Mouse (Mus musculus) embryonic facial prominence, embryonic 15.5 days (tissue): ENCODE measurements around the gene Eif4e1b. TPM values are rescaled to one million over a fixed set of nuclear protein-coding genes. Genes with fewer than 3 reads are reported as not detected.

Experiments
- ATAC-seq: fragments of 200-750 bp; cut with Nextera tagmentation; 2 replicates; pipeline ENCODE4 v1.8.0; 2017; ENCODE audit warnings: low read depth, moderate TSS enrichment; ENCODE audit not compliant: insufficient number of reproducible peaks, low FRiP score, low TSS enrichment
- H3K27ac ChIP-seq: fragments of 300-500 bp; sonication (generic); replicated peaks from 2 replicates; pipeline ENCODE4 v1.5.1; 2015; ENCODE audit warnings: mild to moderate bottlenecking, inconsistent platforms
- H3K27me3 ChIP-seq: fragments of 300-500 bp; sonication (generic); 2 replicates; pipeline ENCODE4 v1.6.1; 2015; ENCODE audit warnings: inconsistent platforms
- H3K36me3 ChIP-seq: fragments of 300-500 bp; sonication (generic); 2 replicates; pipeline ENCODE4 v1.6.1; 2015; ENCODE audit warnings: mild to moderate bottlenecking, inconsistent platforms
- H3K4me1 ChIP-seq: fragments of 300-500 bp; sonication (generic); 2 replicates; pipeline ENCODE4 v1.6.1; 2015; ENCODE audit warnings: inconsistent platforms
- H3K4me2 ChIP-seq: fragments of 300-500 bp; sonication (generic); replicated peaks from 2 replicates; pipeline ENCODE4 v1.6.1; 2015; ENCODE audit warnings: mild to moderate bottlenecking, inconsistent platforms
- H3K4me3 ChIP-seq: fragments of 300-500 bp; sonication (generic); replicated peaks from 2 replicates; pipeline ENCODE4 v1.5.1; 2015; ENCODE audit warnings: mild to moderate bottlenecking, inconsistent platforms
- H3K9ac ChIP-seq: fragments of 300-500 bp; sonication (generic); 2 replicates; pipeline ENCODE4 v1.6.1; 2015; ENCODE audit warnings: inconsistent platforms
- H3K9me3 ChIP-seq: fragments of 300-500 bp; sonication (generic); replicated peaks from 2 replicates; pipeline ENCODE4 v1.6.1; 2016; ENCODE audit warnings: inconsistent platforms
- WGBS: fragments of 180-500 bp; shearing (Covaris S2); methylation state at CpG from one replicate; pipeline ENCODE4 v1.1.7; 2015; 5-methylcytosine and 5-hydroxymethylcytosine counted together
- polyA plus RNA-seq: library from polyadenylated mRNA; unstranded; fragments of >200 nt; fragmentation: Nextera tagmentation; extraction: Ambion mirVana; gene quantifications from 2 replicates; pipeline ENCODE4 v1.2.1, GENCODE M21; 2015

Eif4e1b gene
- polyA plus RNA-seq, result not detected in 2 replicates

DNA sequence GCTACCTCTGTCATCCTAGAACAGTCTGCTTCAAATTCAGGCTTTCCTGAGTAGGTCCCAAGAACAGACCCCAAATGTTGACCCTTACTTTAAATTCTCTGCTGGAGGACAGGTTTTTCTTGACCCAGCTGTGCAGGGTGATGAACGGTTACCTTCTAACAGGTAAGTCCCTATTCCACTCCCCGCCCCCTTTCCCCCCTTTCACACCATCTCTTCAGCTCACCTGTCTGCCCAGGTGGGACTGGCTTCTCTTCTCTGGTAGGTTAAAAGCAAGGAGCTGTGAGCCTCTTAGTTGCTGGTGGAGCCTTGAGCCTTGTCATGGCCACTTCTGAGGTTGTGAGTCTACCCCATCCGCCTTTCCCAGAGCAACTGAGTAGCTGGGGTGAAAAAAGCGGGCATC, at the start of gene Eif4e1b:
Eif4e1b (plus strand) TSS at position 301 of the 400 bp plus-strand sequence.
- no peak for ATAC-seq
- no peaks in the 10 kb centered on the region for H3K9me3 ChIP-seq
- H3K9ac ChIP-seq, result no peak within 1 kb of the TSS
- no peak within 1 kb of the TSS for H3K4me2 ChIP-seq
- H3K36me3 ChIP-seq, result no peaks in the 10 kb centered on the region
- no peak within 1 kb of the TSS for H3K4me3 ChIP-seq
- H3K27me3 ChIP-seq, result no peaks in the 10 kb centered on the region
- H3K4me1 ChIP-seq, result peaks cover 7% of the 10 kb centered on the region; the same call in 1 of the 2 replicates
- 82% methylated on average over 4 of the region's 4 CpGs for WGBS
- no peak within 1 kb of the TSS for H3K27ac ChIP-seq

DNA sequence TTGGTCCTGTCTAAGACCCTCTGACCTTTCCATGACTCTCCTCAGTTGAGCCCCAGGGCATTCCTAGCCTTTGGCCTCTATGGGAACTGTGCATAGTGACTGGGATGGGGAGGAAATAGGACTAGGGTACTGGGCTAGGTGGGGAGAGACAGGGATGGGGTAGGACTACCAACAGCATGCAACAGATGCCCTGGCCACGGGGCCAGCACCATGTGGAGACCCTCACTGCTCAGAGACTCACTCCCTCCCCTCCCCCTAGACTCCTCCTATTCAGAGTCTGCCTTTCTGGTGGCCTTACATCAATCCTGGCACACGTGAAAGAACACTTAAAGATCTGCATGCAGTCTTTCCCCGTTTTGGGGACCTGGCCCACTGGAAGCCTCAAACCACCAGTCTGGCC, 46.9 kb upstream of the Eif4e1b start:
- ATAC-seq, result no peak
- peak overlapping the region; percentile 78 for H3K4me2 ChIP-seq
- peak overlapping the region; percentile 45 for H3K4me3 ChIP-seq
- no peaks in the 10 kb centered on the region for H3K36me3 ChIP-seq
- H3K9me3 ChIP-seq, result no peaks in the 10 kb centered on the region
- peaks cover 14% of the 10 kb centered on the region for H3K4me1 ChIP-seq
- no peak overlapping the region for H3K27ac ChIP-seq
- H3K9ac ChIP-seq, result no peak overlapping the region
- WGBS, result 18% methylated on average over 3 of the region's 3 CpGs
- peaks cover 49% of the 10 kb centered on the region for H3K27me3 ChIP-seq

- under 1% methylated on average over 70 of the region's 87 CpGs for WGBS
- Histone ChIP-seq H3K9ac (no peak overlapping the region), H3K9me3 (no peaks in the 10 kb centered on the region), H3K4me2 (peak overlapping the region; percentile 78), H3K27ac (no peak overlapping the region), H3K4me1 (peaks cover 14% of the 10 kb centered on the region), H3K27me3 (peaks cover 49% of the 10 kb centered on the region), H3K36me3 (no peaks in the 10 kb centered on the region), H3K4me3 (peak overlapping the region; percentile 45)
- peak; percentile 66; the same call in 1 of the 2 replicates for ATAC-seq
Observed at GRCm38 (mm10) chr13:54737488-54738212, 46.1 kb upstream of the Eif4e1b start.

GRCm38 (mm10) chr13:54738213-54738601, 45.6 kb upstream of the Eif4e1b start:
- peaks cover 14% of the 10 kb centered on the region for H3K4me1 ChIP-seq
- H3K36me3 ChIP-seq, result no peaks in the 10 kb centered on the region
- no peak overlapping the region for H3K27ac ChIP-seq
- no peak overlapping the region for H3K9ac ChIP-seq
- H3K4me3 ChIP-seq, result peak overlapping the region; percentile 45
- H3K4me2 ChIP-seq, result peak overlapping the region; percentile 78
- no peaks in the 10 kb centered on the region for H3K9me3 ChIP-seq
- H3K27me3 ChIP-seq, result peaks cover 49% of the 10 kb centered on the region
- WGBS, result 5% methylated on average over 32 of the region's 34 CpGs
- ATAC-seq, result no peak

- peaks cover 46% of the 10 kb centered on the region for H3K27me3 ChIP-seq
- WGBS, result 46% methylated on average over 6 of the region's 6 CpGs
- no peak for ATAC-seq
Observed at GRCm38 (mm10) chr13:54746110-54746509, 37.7 kb upstream of the Eif4e1b start.

DNA sequence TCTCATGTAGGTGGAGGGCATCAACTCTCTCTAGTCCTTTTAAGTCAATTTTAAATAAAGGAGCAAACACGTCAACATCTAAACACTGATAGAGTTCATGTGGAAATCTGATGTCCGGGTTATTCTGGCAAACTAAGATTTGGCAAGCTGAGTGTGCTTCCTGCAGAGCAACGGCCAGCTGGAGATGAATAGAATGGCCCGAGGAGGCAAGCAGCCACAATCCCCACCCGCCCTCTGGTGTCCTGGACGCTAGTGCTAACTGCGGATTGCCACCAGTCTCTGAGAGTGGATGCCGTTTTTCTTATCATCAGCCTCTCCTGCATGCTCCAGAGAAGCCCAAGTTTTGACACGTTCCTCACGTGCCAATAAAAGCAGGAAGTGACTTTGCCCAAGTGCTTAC, 36.9 kb upstream of the Eif4e1b start:
- H3K27ac ChIP-seq, result no peak overlapping the region
- no peaks in the 10 kb centered on the region for H3K36me3 ChIP-seq
- H3K4me3 ChIP-seq, result no peak overlapping the region
- H3K27me3 ChIP-seq, result peaks cover 49% of the 10 kb centered on the region
- ATAC-seq, result no peak
- no peak overlapping the region for H3K9ac ChIP-seq
- 34% methylated on average over 10 of the region's 10 CpGs for whole genome bisulfite sequencing
- H3K4me1 ChIP-seq, result peaks cover 13% of the 10 kb centered on the region
- H3K4me2 ChIP-seq, result no peak overlapping the region
- H3K9me3 ChIP-seq, result no peaks in the 10 kb centered on the region

More at GRCm38 (mm10) chr13:54746110-54746509, 37.7 kb upstream of the Eif4e1b start:
- no peak overlapping the region for H3K27ac ChIP-seq
- H3K9me3 ChIP-seq, result no peaks in the 10 kb centered on the region
- H3K4me2 ChIP-seq, result no peak overlapping the region
- peaks cover 13% of the 10 kb centered on the region for H3K4me1 ChIP-seq
- no peak overlapping the region for H3K9ac ChIP-seq
- H3K4me3 ChIP-seq, result no peak overlapping the region
- H3K36me3 ChIP-seq, result no peaks in the 10 kb centered on the region

- WGBS, result 86% methylated on average over 8 of the region's 8 CpGs
- no peak overlapping the region for H3K4me3 ChIP-seq
- H3K4me2 ChIP-seq, result no peak overlapping the region
- peaks cover 52% of the 10 kb centered on the region for H3K27me3 ChIP-seq
- H3K27ac ChIP-seq, result no peak overlapping the region
- no peak overlapping the region for H3K9ac ChIP-seq
- no peak for ATAC-seq
- H3K9me3 ChIP-seq, result no peaks in the 10 kb centered on the region
- H3K36me3 ChIP-seq, result no peaks in the 10 kb centered on the region
- peaks cover 13% of the 10 kb centered on the region for H3K4me1 ChIP-seq
Observed at GRCm38 (mm10) chr13:54748190-54748589, 35.6 kb upstream of the Eif4e1b start.

- H3K27me3 ChIP-seq, result peaks cover 53% of the 10 kb centered on the region
- peaks cover 13% of the 10 kb centered on the region for H3K4me1 ChIP-seq
- 39% methylated on average over 10 of the region's 10 CpGs for WGBS
- peak overlapping the region; percentile 56 for H3K4me3 ChIP-seq
- H3K27ac ChIP-seq, result no peak overlapping the region
- H3K4me2 ChIP-seq, result peak overlapping the region; percentile 91
- H3K9me3 ChIP-seq, result no peaks in the 10 kb centered on the region
- no peak for ATAC-seq
- H3K36me3 ChIP-seq, result no peaks in the 10 kb centered on the region
- no peak overlapping the region for H3K9ac ChIP-seq
Observed at GRCm38 (mm10) chr13:54748721-54749060, 35.1 kb upstream of the Eif4e1b start.

GRCm38 (mm10) chr13:54749061-54749863, 34.5 kb upstream of the Eif4e1b start:
- WGBS, result 4% methylated on average over 30 of the region's 100 CpGs
- Histone ChIP-seq H3K4me1 (peaks cover 13% of the 10 kb centered on the region), H3K4me2 (peak overlapping the region; percentile 91)

GRCm38 (mm10) chr13:54749864-54750411, 33.9 kb upstream of the Eif4e1b start, which contains the start of gene Gprin1:
Gene Gprin1 (minus strand): TSS chr13:54749874.
- Histone ChIP-seq H3K9me3 (no peaks in the 10 kb centered on the region), H3K36me3 (no peaks in the 10 kb centered on the region), H3K9ac (no peak within 1 kb of the TSS), H3K4me1 (peaks cover 13% of the 10 kb centered on the region), H3K4me3 (peak within 1 kb of the TSS; percentile 56), H3K27me3 (peaks cover 54% of the 10 kb centered on the region), H3K4me2 (peak within 1 kb of the TSS; percentile 91), H3K27ac (no peak within 1 kb of the TSS)
- no peak for ATAC-seq
- WGBS, result 2% methylated on average over 29 of the region's 29 CpGs

More at GRCm38 (mm10) chr13:54749061-54749863, 34.5 kb upstream of the Eif4e1b start:
- no peak overlapping the region for H3K9ac ChIP-seq
- peak overlapping the region; percentile 56 for H3K4me3 ChIP-seq
- peaks cover 53% of the 10 kb centered on the region for H3K27me3 ChIP-seq
- no peaks in the 10 kb centered on the region for H3K9me3 ChIP-seq
- no peaks in the 10 kb centered on the region for H3K36me3 ChIP-seq
- peak; percentile 67 for ATAC-seq
- no peak overlapping the region for H3K27ac ChIP-seq

GRCm38 (mm10) chr13:54750699-54751098, 33.1 kb upstream of the Eif4e1b start:
- 2% methylated on average over 8 of the region's 8 CpGs for WGBS
- no peak for ATAC-seq
- H3K9me3 ChIP-seq, result no peaks in the 10 kb centered on the region
- peaks cover 60% of the 10 kb centered on the region for H3K27me3 ChIP-seq
- H3K36me3 ChIP-seq, result no peaks in the 10 kb centered on the region
- H3K4me2 ChIP-seq, result no peak overlapping the region
- H3K27ac ChIP-seq, result no peak overlapping the region
- H3K4me1 ChIP-seq, result peaks cover 13% of the 10 kb centered on the region
- no peak overlapping the region for H3K9ac ChIP-seq
- H3K4me3 ChIP-seq, result no peak overlapping the region
